Mouse (Mus musculus) adrenal gland, postnatal 14 days (tissue): ENCODE measurements around the gene Tubg2. TPM values are rescaled to one million over a fixed set of nuclear protein-coding genes. Genes with fewer than 3 reads are reported as not detected.
"Not testable (repeated sequence)": the region's sequence is repeated elsewhere in the genome, so short reads cannot be mapped to it uniquely, and the experiment has no call there.

Experiments used
- DNase-seq: peaks from one replicate; pipeline ENCODE4 v3.0.0; 2021; ENCODE audit warnings: mixed read lengths
- long read RNA-seq, 2 experiments: library from polyadenylated mRNA; stranded (forward); transcript quantifications; one replicate each; pipeline ENCODE4 v2.0.0; 2021
- total RNA-seq: library from RNA; stranded (reverse); gene quantifications from 2 replicates; pipeline ENCODE4 v1.2.3, GENCODE M21; 2021

Tubg2 gene
- total RNA-seq = 7.2 and 7.9 TPM in 2 replicates
- long read RNA-seq, experiment 1, partial matches to known transcripts = 1 of 4 reads
- long read RNA-seq, experiment 1, other reads (novel, unspliced or antisense) = 2 of 4 reads
- long read RNA-seq, experiment 2, partial matches to known transcripts = 0 of 1 reads
- long read RNA-seq, experiment 2, other reads (novel, unspliced or antisense) = 0 of 1 reads

DNA sequence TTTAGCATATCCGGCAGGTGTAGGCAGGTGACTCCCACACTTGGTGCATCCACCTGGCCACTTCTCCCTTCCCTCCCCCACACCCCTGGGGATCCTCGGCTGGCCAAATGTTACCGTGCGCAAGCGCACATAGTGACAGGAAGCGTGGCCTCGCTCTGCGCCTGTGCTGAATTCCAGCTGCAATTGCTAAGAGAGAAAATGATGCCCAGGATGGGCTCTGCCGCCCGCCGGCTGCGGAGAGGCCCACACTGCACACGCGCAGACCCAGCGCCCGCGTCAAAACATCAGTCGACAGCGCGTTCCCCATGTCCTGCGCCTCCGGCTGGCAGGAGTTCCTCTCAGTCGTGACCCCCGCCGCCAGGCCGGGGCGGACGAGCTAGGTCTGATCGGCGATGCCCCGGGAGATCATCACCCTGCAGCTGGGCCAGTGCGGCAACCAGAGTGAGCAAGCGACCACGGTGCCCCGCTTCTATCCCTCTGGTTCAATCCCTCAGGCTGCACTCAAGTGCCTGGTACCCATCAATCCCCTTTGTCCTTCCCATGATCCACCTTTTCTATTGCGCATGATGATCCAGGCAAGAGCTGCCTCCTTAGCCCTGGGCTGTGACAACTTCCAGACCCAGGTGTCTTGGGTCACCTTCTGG, at the start of gene Tubg2:
TSS of gene Tubg2 (plus strand) at position 180 of the 644 bp plus-strand sequence.
- peak; percentile 81 for DNase-seq

DNA sequence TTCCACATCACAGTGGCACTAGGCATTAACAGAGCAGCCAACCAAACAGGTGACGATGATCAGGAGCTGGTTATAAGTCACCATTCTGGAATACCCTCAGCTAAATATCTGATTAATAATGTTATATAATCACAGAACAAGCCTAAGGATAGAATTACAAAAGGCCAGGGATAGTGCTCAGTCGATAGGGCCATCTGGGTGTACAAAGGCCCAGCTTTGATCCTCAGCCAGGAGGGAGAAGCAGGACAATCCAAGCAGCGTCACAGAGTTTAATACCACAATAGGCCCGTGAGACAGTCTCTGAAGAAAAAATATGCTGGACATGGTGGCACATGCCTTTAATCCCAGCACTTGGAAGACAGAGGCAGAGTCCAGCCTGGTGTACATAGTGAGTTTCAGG, 46.4 kb upstream of the Tubg2 start:
- DNase-seq = no peak

DNA sequence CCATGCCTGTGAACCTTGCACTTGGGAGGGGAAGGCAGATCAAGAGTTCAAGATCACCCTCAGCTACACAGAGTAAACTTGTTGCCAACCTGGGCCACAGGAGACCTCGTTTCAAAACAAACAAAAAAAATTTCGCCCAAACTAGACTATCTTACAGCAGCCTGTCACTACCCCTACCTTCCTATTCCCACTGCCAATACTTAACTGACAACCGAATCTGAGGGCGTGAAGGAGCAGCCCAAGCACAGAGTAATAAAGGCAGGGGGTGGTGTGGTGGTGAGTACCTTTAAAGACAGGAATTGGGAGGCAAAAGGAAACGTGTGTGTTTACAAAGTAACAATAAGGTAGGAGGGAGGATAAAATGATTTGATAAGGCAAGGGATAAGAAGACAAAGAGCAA, 45.0 kb upstream of the Tubg2 start:
- no peak for DNase-seq

DNA sequence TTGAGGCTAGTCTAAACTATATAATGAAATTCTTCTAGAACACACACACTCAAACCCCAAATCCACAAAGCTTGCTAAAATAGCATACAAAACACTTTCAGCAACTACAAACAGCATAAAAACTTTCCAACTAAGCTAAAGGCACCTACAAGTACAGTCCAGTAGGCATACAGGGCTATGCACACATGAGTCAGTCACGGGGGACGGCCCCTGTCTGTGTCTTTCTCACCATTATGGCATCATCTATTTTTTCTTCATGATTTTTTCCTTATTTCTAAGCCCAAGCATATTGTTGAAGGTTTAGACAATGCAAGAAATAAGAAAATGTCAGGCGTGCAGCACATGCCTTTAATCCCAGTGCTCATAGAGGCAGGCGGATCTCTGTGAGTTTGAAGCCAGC, 44.5 kb upstream of the Tubg2 start:
- DNase-seq = no peak

DNA sequence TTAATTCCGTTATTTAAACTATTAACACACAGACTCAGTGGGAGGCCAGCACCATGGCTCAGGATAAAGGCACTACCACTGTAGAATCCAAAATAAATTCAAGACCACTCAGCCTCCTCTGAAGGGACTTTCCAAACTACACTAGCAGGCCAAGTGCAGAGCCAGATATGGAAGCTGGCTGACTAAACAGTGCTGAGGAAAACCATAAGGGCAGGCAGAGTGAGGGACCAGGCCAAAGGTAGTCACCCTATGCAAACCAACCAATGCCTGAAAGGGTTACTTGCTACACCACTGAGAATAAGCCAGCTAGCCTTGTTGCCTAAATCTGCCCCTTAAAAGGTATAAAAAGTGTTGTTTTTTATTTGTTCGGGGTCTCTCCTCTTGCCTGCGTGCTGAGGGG, 43.5 kb upstream of the Tubg2 start:
- DNase-seq = no peak

DNA sequence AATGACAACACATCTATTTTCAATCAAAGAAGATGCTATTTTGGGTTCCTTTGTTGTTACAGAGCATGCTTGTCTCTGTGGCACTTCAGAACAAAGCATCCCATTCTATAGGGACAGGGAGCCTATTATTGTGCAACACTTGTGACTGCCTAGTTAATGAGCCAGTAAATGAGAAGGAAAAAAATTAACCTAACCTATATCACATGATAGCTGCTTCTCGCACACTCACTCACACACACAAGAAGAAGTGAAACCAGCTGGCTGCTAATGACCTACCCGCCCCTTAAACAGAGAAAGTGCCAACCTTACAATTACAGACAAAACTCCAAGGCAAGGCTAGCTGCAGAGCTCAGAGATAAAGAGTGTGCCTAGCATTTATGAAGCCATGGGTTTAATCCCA, 40.1 kb upstream of the Tubg2 start:
- no peak for DNase-seq

DNA sequence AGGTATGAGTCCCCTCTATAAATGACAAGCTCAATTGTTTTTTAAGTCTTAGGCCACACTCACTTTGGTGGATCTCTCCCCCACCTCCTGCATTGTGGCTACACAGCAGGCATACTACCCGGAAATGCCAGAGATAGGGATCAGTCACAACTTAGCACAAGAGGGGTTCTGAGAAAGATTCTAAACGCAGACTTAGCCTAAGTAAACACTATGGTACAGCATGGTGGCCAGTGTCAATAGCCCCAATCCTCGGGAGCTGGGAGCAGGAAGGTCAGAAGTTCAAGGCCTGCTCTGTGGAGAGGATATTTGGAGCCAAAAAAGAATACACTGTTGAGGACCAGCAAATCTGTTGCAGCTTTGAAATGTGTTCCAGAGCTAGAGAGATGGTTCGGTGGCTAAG, 37.6 kb upstream of the Tubg2 start:
- DNase-seq = no peak

DNA sequence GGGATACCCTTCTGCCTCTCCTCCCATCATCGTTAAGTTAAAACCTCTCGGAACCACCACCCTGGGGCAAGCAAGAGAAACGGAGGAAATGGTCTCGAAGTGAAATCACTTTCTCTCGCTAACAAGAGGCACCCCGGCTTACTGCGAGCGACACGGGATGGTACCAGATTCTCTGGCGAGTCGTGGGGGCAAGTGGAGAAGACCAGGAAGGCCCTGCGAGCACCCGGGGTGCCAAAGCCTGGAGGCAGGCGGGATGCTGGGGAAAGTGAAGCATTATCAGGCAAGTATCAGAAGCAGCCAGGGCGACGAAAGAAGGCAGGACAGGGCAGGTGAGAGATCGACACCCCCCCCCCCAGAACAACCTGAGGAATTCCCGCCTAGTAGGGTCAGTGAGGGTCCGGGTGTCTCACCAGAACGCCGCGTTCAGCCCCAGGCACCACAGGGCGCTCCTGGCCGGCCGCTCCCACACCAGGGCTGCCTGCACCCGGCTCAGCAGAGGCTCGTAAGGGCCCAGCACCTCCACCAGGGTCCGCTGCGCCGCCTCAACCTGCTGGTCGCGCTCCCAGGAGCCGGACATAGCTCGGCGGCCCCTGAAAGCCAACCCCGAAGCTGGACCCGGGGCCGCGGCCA, 36.5 kb upstream of the Tubg2 start:
- DNase-seq = peak; percentile 37

DNA sequence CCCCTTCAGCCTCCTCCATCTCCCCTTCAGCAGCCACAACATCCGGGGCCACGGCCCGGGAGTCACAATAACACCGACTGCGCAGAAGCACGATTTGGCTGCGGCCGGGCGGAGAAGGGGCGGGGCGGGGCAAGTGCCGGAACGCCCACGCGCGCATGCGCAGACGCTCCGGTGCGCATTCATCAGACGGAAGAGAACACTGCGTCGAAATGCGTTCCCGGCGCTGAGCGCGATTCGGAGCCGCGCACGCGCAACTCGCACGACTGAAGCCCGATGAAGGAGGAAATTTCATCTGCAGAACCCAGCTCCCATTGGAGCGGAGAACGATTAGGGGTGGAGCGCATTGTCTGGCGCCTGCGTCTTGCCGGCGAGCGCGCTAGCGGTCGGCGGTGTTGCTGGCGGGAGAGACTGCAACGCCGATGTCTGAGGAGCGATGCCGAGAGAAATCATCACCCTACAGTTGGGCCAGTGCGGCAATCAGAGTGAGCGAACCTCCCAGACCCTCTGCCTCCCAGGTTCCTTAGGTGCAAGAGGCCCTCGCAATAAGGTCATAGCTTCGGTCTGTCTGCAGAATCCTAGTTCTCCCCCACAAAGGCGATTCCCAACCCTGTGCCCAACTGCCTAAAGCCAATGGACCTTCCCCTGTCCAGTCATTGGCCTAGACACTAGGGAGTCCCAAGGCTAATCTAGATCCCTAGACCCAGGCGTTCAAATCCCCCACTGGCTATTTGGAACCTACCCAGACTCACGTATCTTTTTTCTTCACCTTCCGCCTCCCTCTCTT, 35.8 kb upstream of the Tubg2 start, which contains the start of the genes Retreg3 and Tubg1:
TSS of gene Retreg3 (minus strand) at position 133 of the 784 bp plus-strand sequence.
TSS of gene Tubg1 (plus strand) at position 178 of the 784 bp plus-strand sequence.
- DNase-seq = peak; percentile 99

DNA sequence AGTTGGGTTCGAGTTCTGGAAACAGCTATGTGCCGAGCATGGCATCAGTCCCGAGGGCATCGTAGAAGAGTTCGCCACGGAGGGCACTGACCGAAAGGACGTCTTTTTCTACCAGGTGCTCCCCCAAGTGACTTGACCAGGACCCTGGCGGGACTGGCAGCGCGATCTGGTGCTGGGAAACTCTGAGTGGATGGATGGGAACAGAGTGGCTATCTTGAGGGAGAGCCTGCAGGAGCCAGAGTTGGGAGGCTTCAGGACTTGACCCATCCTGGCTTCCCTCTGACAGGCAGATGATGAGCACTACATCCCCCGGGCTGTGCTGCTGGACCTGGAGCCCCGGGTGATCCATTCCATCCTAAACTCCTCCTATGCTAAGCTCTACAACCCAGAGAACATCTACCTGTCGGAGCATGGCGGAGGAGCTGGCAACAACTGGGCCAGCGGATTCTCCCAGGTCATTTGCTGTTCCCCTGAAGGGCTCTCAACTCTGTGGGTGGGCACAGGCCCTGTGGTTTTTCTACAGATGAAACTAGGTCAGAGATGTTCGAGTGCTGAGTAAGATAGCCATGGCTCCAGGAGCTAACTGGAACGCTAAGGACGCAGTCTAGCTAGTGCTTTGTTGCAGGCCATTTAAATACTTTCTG, 35.0 kb upstream of the Tubg2 start:
- DNase-seq = no peak

DNA sequence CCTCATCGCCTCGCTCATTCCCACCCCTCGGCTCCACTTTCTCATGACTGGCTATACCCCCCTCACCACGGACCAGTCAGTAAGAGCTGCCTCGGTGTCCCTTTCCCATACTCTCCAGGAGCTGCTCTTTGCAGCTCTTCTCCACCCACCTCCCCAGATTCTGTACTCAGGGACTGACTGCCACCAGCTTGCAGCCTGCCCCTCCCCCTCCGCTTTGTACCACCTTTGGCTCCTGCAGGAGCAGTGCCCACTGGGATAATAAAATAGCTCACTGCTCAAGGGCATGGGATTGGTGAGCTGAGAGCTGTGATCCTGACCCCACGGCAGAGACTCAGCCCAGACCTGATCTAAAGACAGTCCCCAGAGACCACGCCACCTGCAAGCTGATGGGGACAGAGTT, 31.2 kb upstream of the Tubg2 start:
- DNase-seq = not testable (repeated sequence)

DNA sequence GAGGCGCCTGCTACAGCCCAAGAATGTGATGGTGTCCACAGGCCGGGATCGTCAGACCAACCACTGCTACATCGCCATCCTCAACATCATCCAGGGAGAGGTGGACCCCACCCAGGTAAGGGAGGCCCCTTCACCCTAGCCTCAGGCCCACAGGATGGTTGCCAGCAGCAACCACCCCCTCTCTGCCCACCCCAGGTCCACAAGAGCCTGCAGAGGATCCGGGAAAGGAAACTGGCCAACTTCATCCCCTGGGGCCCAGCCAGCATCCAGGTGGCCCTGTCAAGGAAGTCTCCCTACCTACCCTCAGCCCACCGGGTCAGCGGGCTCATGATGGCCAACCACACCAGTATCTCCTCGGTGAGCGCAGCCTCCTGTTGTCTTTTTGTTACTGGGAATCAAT, 30.7 kb upstream of the Tubg2 start:
- not testable (repeated sequence) for DNase-seq

DNA sequence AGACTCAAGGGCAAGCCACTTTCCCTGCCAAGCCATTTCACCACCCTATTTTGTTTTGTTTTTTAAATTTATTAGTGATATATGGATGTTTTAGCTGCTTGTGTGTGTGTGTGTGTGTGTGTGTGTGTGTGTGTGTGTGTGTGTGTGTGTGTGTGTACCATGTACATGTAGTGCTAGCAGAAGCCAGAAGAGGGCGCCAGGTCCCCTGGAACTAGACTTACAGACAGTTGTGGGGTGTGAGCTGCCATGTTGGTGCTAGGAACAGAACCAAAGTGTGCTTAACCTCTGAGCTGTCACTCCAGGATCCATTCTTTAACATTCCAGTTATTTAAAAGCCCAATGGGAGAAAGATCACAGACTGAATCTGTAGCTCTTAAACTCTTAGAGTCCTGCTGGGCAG, 28.6 kb upstream of the Tubg2 start:
- DNase-seq = peak; percentile 60

DNA sequence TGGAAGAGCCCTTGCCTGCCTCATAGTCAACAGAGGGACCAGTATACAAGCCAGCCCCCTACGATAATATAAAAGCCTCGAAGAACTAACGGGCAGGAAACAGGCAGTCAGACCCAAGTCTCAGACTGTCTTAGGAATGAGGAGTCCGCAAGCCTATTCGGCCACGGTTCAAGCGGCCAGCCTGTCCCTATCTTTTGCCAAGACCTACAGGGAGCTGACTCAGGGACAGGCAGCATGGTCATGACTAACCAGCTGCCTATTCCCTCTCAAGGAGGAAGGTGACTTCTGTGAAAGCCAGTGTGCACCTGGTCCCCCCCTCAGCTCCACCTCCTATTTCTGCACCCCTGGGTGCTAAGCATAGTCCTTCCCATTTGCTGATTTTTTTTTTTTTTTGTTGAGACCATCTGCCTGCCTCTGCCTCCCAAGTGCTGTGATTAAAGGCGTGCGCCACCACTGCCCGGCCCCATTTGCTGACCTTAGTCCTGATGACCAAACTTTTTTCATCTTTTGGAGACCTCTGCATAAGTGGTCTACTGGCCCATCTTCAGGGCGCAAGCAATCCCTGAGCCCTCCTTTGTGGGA, 26.6 kb upstream of the Tubg2 start:
- DNase-seq = peak; percentile 51

DNA sequence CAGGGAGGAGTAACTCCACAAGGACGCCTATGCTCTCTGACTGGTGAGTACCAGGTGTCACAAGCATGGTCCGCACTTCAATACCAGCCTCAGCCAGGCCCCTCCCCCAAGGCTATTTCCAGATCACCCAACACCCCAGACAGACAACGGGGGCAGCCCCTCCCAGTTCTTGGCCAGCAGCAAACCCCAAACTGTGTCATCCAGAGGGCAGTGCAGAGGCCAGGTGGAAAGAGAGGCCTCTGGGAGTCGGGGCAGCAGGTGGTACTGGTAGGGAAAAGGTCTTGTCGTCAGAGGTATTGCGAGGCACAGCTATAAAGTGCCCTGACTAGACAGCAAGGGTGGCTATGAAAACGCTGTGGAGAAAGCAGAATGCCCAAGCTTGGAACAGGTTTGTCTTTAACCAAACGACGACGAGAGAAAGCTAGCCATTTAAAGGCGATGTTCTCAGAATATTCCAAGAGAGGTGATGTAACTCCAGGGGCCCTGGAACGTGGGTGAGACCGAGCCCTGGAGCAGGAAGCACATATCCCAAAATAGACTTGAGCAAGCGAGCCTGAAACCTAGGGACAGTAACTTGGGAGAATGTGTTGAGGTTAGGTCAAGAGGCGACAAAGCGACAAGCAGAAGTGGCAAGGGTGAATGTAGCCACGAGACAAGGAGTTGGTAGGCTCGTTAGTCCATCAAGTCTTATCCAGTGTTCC, 25.5 kb upstream of the Tubg2 start:
- DNase-seq = peak; percentile 61

DNA sequence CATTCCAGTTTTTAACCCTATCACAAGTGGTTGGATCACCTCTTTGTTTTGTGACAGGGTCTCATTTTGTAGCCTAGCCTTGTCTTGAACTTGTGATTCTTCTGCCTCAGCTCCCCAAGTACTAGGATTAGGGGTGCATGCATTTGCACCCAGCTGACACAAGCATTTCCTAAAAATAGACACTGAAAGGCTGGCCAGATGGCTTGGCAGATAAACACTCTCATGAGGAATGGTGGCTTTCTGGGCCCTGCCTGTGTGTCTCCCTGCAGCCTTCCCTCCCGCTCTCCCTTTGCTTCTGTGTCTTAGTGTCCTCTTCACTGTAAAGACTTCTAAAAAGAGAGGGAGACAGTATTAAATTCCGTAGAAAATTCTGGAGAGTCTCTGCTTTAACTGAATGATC, 24.5 kb upstream of the Tubg2 start:
- DNase-seq = peak; percentile 37

DNA sequence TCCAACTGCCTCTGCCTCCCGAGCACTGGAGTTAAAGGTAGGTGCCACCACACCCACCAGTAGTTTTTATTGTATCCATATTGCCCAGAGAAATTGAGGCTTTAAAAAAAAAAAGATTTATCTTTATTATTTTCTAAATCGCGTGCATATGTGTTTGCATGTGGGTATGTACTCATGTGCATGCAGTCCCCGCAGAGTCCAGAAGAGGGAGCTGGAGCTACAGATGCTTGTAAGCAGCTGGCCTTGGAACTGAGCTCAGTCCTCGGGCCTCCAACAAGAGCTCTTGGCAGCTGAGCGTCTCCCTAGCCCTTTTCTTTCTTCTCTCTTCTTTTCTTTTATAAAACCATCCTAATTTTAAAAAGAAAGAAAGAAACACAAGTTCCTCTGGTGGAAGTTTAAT, 24.0 kb upstream of the Tubg2 start:
- DNase-seq = peak; percentile 72

DNA sequence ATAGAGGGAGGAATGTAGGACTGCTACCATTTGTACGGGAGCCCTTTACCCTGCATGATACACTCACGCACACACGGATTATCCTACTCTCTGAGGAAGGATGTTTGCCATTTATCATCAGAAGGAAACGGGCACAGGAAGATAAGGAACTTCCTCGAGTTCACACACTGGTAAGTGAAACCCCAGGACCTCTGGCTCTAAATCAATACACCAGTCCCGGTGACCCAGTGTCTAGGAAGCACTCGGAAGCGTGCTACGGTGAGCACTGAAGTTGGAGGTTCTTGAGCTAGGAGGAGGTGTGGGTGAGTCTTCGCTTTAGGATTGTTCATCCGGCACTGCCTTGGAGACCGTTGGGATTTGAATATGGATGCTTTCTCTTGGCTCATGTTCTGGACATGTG, 22.7 kb upstream of the Tubg2 start:
- DNase-seq = peak; percentile 39

DNA sequence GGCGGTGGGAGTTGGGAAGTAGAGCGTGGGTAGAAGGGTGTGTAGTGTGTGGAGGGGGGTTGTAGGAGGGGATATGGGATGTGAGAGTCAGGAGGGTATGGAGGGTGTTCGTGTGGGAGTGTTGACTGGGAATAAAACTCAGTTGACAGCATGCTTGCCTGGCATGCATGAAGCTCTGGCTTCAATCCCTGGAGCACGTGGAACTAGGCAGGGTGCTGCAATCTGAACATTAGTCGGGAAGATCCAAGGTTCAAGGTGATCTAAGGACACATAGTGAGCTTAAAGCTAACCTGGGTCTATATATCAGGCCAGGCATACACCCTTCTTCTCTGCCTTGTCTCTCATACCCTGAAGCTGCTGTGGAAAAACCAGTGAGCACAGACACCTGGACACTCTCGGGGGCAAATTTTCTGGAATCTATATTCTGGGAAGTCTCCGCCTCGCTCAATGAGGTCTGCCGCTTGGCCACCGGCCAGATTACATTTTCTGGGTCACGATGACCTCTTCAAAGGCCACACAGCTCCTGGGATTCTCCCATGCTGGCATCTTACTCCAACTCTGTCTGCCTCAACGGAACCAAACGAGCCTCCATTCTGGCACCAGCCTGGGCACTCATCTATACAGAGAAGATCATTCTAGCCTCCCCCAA, 21.4 kb upstream of the Tubg2 start:
- peak; percentile 74 for DNase-seq

DNA sequence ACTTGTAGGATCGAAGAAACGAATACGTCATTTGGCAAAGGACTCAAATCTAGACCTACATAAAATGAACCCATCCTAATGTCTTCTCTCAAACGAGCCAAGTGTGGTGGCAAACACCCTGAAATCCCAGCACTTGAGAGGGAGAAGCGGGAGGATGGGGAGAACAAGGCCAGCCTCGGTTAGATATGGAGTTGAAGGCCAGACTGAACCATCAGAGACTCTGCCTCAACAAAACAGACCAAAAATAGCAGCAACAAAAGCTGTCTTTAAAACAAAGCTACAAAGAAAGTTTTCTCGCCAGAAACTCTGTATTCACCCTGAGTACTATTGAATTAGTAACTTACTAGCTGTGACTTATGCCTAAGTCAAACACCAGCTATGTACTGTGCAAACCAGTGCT, 18.7 kb upstream of the Tubg2 start:
- no peak for DNase-seq
